Mouse (Mus musculus) gastrocnemius, postnatal 10 days (tissue): ENCODE measurements around the gene Amz2. TPM values are rescaled to one million over a fixed set of nuclear protein-coding genes. Genes with fewer than 3 reads are reported as not detected.
"Not testable (repeated sequence)": the region's sequence is repeated elsewhere in the genome, so short reads cannot be mapped to it uniquely, and the experiment has no call there.

Experiments
- DNase-seq: peaks from one replicate; pipeline ENCODE4 v3.0.0; 2021; ENCODE audit warnings: mixed read lengths
- total RNA-seq, 2 experiments: library from RNA; stranded (reverse); gene quantifications; 2 replicates each; pipeline ENCODE4 v1.2.3; 2021

Gene Amz2
- total RNA-seq, 2 experiments from 2014 or later, result 48.8 to 49.5 TPM

- no peak for DNase-seq
Observed at GRCm38 (mm10) chr11:109470921-109471861, 45.4 kb downstream of the Amz2 start.

- DNase-seq, result peak; percentile 45
Observed at GRCm38 (mm10) chr11:109472171-109472691, 46.5 kb downstream of the Amz2 start.

GRCm38 (mm10) chr11:109472821-109473170 is 47.0 kb downstream of the Amz2 start:
- DNase-seq, result no peak

- DNase-seq, result peak; percentile 82
Observed at GRCm38 (mm10) chr11:109473171-109474085, 47.7 kb downstream of the Amz2 start, which contains the start of the genes Arsg and Slc16a6. TSS of gene Arsg (plus strand) at chr11:109473374. TSS of gene Slc16a6 (minus strand) at chr11:109473598.

GRCm38 (mm10) chr11:109474086-109474742 is 48.5 kb downstream of the Amz2 start:
- no peak for DNase-seq

GRCm38 (mm10) chr11:109474836-109475235 is 49.1 kb downstream of the Amz2 start:
- no peak for DNase-seq

GRCm38 (mm10) chr11:109475717-109476116 is 50.0 kb downstream of the Amz2 start:
- DNase-seq, result no peak

- no peak for DNase-seq
Observed at GRCm38 (mm10) chr11:109476241-109476640, 50.5 kb downstream of the Amz2 start.

GRCm38 (mm10) chr11:109476653-109477052 is 50.9 kb downstream of the Amz2 start:
- DNase-seq, result no peak

GRCm38 (mm10) chr11:109477606-109478380 is 52.0 kb downstream of the Amz2 start:
- no peak for DNase-seq

GRCm38 (mm10) chr11:109479575-109480285 is 54.0 kb downstream of the Amz2 start:
- DNase-seq, result no peak

GRCm38 (mm10) chr11:109480440-109480839 is 54.7 kb downstream of the Amz2 start:
- DNase-seq, result no peak

GRCm38 (mm10) chr11:109485398-109486045 is 59.8 kb downstream of the Amz2 start:
- DNase-seq, result peak; percentile 75

GRCm38 (mm10) chr11:109487111-109487510 is 61.4 kb downstream of the Amz2 start:
- DNase-seq, result no peak

GRCm38 (mm10) chr11:109487991-109488684 is 62.4 kb downstream of the Amz2 start:
- DNase-seq, result no peak

- no peak for DNase-seq
Observed at GRCm38 (mm10) chr11:109489763-109490162, 64.0 kb downstream of the Amz2 start.

GRCm38 (mm10) chr11:109491844-109492243 is 66.1 kb downstream of the Amz2 start:
- DNase-seq, result no peak

- DNase-seq, result not testable (repeated sequence)
Observed at GRCm38 (mm10) chr11:109492847-109493464, 67.2 kb downstream of the Amz2 start.
